Mouse (Mus musculus): ENCODE results near the gene BC003965. TPM values are rescaled to one million over a fixed set of nuclear protein-coding genes. Genes with fewer than 3 reads are reported as not detected.
A peak's percentile ranks its signal among the peaks of the same experiment; 100 is the strongest.
"Not testable (repeated sequence)": the region's sequence is repeated elsewhere in the genome, so short reads cannot be mapped to it uniquely, and the experiment has no call there.

Gene BC003965
- polyA plus RNA-seq, 1 experiment from 2014 or later = 35.4 TPM

GRCm38 (mm10) chr17:25221821-25222503, 37.6 kb downstream of the BC003965 start:
- DNase-seq (ENCODE audit: low spot score) (peak; percentile 81), ATAC-seq (replicated peaks; ENCODE audit: low FRiP score) (peak; percentile 73)
- H3K4me2 ChIP-seq (ENCODE audit: low read depth, low read length, severe bottlenecking) = peak overlapping the region; percentile 65
- H3K4me1 ChIP-seq (replicated peaks; ENCODE audit: control insufficient read depth, insufficient read depth, low read length) = peaks cover 6% of the 10 kb centered on the region; the same call in 1 of the 2 replicates
- no peaks in the 10 kb centered on the region for H3K9me3 ChIP-seq (ENCODE audit: control insufficient read depth, low read length)
- no peaks in the 10 kb centered on the region for H3K36me3 ChIP-seq (ENCODE audit: control insufficient read depth, insufficient read depth, low read length)
- WGBS = 1% methylated on average over 22 of the region's 30 CpGs
- no peaks in the 10 kb centered on the region for H3K27me3 ChIP-seq (ENCODE audit: control insufficient read depth, insufficient read depth, low read length)
- no peak overlapping the region; the same call in 1 of the 2 replicates for H3K27ac ChIP-seq (ENCODE audit: low read depth, low read length)
- peak overlapping the region; percentile 56 for H3K9ac ChIP-seq (ENCODE audit: low read length)
- H3K4me3 ChIP-seq (ENCODE audit: low read depth, low read length) = peak overlapping the region; percentile 35

GRCm38 (mm10) chr17:25222504-25222940, 38.2 kb downstream of the BC003965 start:
- not testable (repeated sequence) for H3K4me1 ChIP-seq (replicated peaks; ENCODE audit: control insufficient read depth, insufficient read depth, low read length); DNase-seq (ENCODE audit: low spot score); H3K27ac ChIP-seq (ENCODE audit: low read depth, low read length); H3K9ac ChIP-seq (ENCODE audit: low read length); H3K9me3 ChIP-seq (ENCODE audit: control insufficient read depth, low read length); H3K27me3 ChIP-seq (ENCODE audit: control insufficient read depth, insufficient read depth, low read length); H3K36me3 ChIP-seq (ENCODE audit: control insufficient read depth, insufficient read depth, low read length)
- Histone ChIP-seq H3K4me2 (ENCODE audit: low read depth, low read length, severe bottlenecking) (peak overlapping the region; percentile 65; the same call in 1 of the 2 replicates), H3K4me3 (ENCODE audit: low read depth, low read length) (peak overlapping the region; percentile 35)
- peak; percentile 86 for ATAC-seq (replicated peaks; ENCODE audit: low FRiP score)
- 6% methylated on average over 20 of the region's 28 CpGs for WGBS

- 40% methylated on average over 6 of the region's 6 CpGs for WGBS
- Histone ChIP-seq H3K4me2 (ENCODE audit: low read depth, low read length, severe bottlenecking) (peak overlapping the region; percentile 33; the same call in 1 of the 2 replicates), H3K36me3 (ENCODE audit: control insufficient read depth, insufficient read depth, low read length) (no peaks in the 10 kb centered on the region), H3K27me3 (ENCODE audit: control insufficient read depth, insufficient read depth, low read length) (no peaks in the 10 kb centered on the region), H3K9me3 (ENCODE audit: control insufficient read depth, low read length) (no peaks in the 10 kb centered on the region), H3K4me1 (replicated peaks; ENCODE audit: control insufficient read depth, insufficient read depth, low read length) (peaks cover 6% of the 10 kb centered on the region; the same call in 1 of the 2 replicates), H3K27ac (ENCODE audit: low read depth, low read length) (no peak overlapping the region), H3K4me3 (ENCODE audit: low read depth, low read length) (peak overlapping the region; percentile 7; the same call in 1 of the 2 replicates), H3K9ac (ENCODE audit: low read length) (no peak overlapping the region)
- ATAC-seq (replicated peaks; ENCODE audit: low FRiP score) (no peak), DNase-seq (ENCODE audit: low spot score) (no peak)
These were observed 38.7 kb downstream of the BC003965 start for GRCm38 (mm10) chr17:25222951-25223601.

- Histone ChIP-seq H3K27me3 (ENCODE audit: control insufficient read depth, insufficient read depth, low read length) (no peaks in the 10 kb centered on the region), H3K4me1 (replicated peaks; ENCODE audit: control insufficient read depth, insufficient read depth, low read length) (peaks cover 6% of the 10 kb centered on the region; the same call in 1 of the 2 replicates), H3K9me3 (ENCODE audit: control insufficient read depth, low read length) (no peaks in the 10 kb centered on the region), H3K27ac (ENCODE audit: low read depth, low read length) (no peak overlapping the region), H3K4me3 (ENCODE audit: low read depth, low read length) (no peak overlapping the region), H3K36me3 (ENCODE audit: control insufficient read depth, insufficient read depth, low read length) (no peaks in the 10 kb centered on the region), H3K4me2 (ENCODE audit: low read depth, low read length, severe bottlenecking) (no peak overlapping the region), H3K9ac (ENCODE audit: low read length) (no peak overlapping the region)
- ATAC-seq (replicated peaks; ENCODE audit: low FRiP score) (no peak), DNase-seq (ENCODE audit: low spot score) (no peak)
- WGBS = 92% methylated on average over 7 of the region's 7 CpGs
These were observed 40.4 kb downstream of the BC003965 start for GRCm38 (mm10) chr17:25224586-25225222.

- no peak overlapping the region for H3K4me2 ChIP-seq (ENCODE audit: low read depth, low read length, severe bottlenecking)
- no peak overlapping the region for H3K27ac ChIP-seq (ENCODE audit: low read depth, low read length)
- peaks cover 6% of the 10 kb centered on the region; the same call in 1 of the 2 replicates for H3K4me1 ChIP-seq (replicated peaks; ENCODE audit: control insufficient read depth, insufficient read depth, low read length)
- H3K9ac ChIP-seq (ENCODE audit: low read length) = no peak overlapping the region
- H3K4me3 ChIP-seq (ENCODE audit: low read depth, low read length) = no peak overlapping the region
- WGBS = 76% methylated on average over 4 of the region's 4 CpGs
- DNase-seq (ENCODE audit: low spot score) = no peak
- no peaks in the 10 kb centered on the region for H3K9me3 ChIP-seq (ENCODE audit: control insufficient read depth, low read length)
- H3K27me3 ChIP-seq (ENCODE audit: control insufficient read depth, insufficient read depth, low read length) = no peaks in the 10 kb centered on the region
- no peak for ATAC-seq (replicated peaks; ENCODE audit: low FRiP score)
- no peaks in the 10 kb centered on the region for H3K36me3 ChIP-seq (ENCODE audit: control insufficient read depth, insufficient read depth, low read length)
These were observed 41.3 kb downstream of the BC003965 start for GRCm38 (mm10) chr17:25225659-25226058.

GRCm38 (mm10) chr17:25227991-25228390, 43.6 kb downstream of the BC003965 start:
- ATAC-seq (replicated peaks; ENCODE audit: low FRiP score) = no peak
- Histone ChIP-seq H3K4me1 (replicated peaks; ENCODE audit: control insufficient read depth, insufficient read depth, low read length) (no peaks in the 10 kb centered on the region), H3K9me3 (ENCODE audit: control insufficient read depth, low read length) (no peaks in the 10 kb centered on the region), H3K4me2 (ENCODE audit: low read depth, low read length, severe bottlenecking) (no peak overlapping the region), H3K27me3 (ENCODE audit: control insufficient read depth, insufficient read depth, low read length) (no peaks in the 10 kb centered on the region), H3K9ac (ENCODE audit: low read length) (no peak overlapping the region), H3K4me3 (ENCODE audit: low read depth, low read length) (no peak overlapping the region), H3K27ac (ENCODE audit: low read depth, low read length) (no peak overlapping the region), H3K36me3 (ENCODE audit: control insufficient read depth, insufficient read depth, low read length) (no peaks in the 10 kb centered on the region; the same call in 1 of the 2 replicates)
- DNase-seq (ENCODE audit: low spot score) = no peak
- WGBS = 87% methylated on average over 5 of the region's 5 CpGs

- ATAC-seq (replicated peaks; ENCODE audit: low FRiP score); DNase-seq (ENCODE audit: low spot score); H3K27me3 ChIP-seq (ENCODE audit: control insufficient read depth, insufficient read depth, low read length); H3K4me2 ChIP-seq (ENCODE audit: low read depth, low read length, severe bottlenecking); H3K4me3 ChIP-seq (ENCODE audit: low read depth, low read length); H3K9ac ChIP-seq (ENCODE audit: low read length); H3K27ac ChIP-seq (ENCODE audit: low read depth, low read length); H3K36me3 ChIP-seq (ENCODE audit: control insufficient read depth, insufficient read depth, low read length); H3K9me3 ChIP-seq (ENCODE audit: control insufficient read depth, low read length); H3K4me1 ChIP-seq (replicated peaks; ENCODE audit: control insufficient read depth, insufficient read depth, low read length): not testable (repeated sequence)
- 88% methylated on average over 15 of the region's 17 CpGs for WGBS
These were observed 45.8 kb downstream of the BC003965 start for GRCm38 (mm10) chr17:25230014-25230655.

- 84% methylated on average over 3 of the region's 3 CpGs for WGBS
- Histone ChIP-seq H3K36me3 (ENCODE audit: control insufficient read depth, insufficient read depth, low read length) (peaks cover 3% of the 10 kb centered on the region; the same call in 1 of the 2 replicates), H3K4me2 (ENCODE audit: low read depth, low read length, severe bottlenecking) (no peak overlapping the region), H3K4me3 (ENCODE audit: low read depth, low read length) (no peak overlapping the region), H3K27ac (ENCODE audit: low read depth, low read length) (no peak overlapping the region), H3K9me3 (ENCODE audit: control insufficient read depth, low read length) (no peaks in the 10 kb centered on the region), H3K27me3 (ENCODE audit: control insufficient read depth, insufficient read depth, low read length) (no peaks in the 10 kb centered on the region), H3K9ac (ENCODE audit: low read length) (no peak overlapping the region), H3K4me1 (replicated peaks; ENCODE audit: control insufficient read depth, insufficient read depth, low read length) (no peaks in the 10 kb centered on the region)
- DNase-seq (ENCODE audit: low spot score) = no peak
- ATAC-seq (replicated peaks; ENCODE audit: low FRiP score) = no peak
These were observed 46.3 kb downstream of the BC003965 start for GRCm38 (mm10) chr17:25230700-25231099.
